Mouse (Mus musculus): ENCODE measurements around the gene Haus3. TPM values are rescaled to one million over a fixed set of nuclear protein-coding genes. Genes with fewer than 3 reads are reported as not detected.

Gene Haus3
- polyA plus RNA-seq, 1 experiment from 2014 or later: 9.6 TPM

DNA sequence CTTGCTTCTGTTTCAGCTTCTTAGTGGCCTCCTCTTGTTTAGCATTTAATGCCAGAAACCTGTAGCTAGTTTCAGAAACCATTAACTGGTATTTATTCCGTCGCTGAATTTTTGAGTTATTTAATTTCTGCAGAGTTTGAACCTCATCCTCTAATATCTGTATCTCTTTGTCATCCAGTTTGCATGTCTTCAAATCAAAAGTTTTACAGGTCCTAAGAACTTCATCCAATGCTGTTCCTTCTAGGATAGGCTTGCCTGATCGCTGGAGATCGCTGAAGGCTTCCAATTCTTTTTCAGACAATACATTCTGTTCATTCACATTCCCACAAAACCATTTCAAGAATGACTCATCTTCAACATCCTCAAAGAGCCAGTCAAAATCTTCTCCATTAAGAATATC lies 1.5 kb downstream of the Haus3 start:
- no peaks in the 10 kb centered on the region for H3K9me3 ChIP-seq (ENCODE audit: control insufficient read depth)
- no peak overlapping the region for H3K9ac ChIP-seq (ENCODE audit: low read depth, low read length)
- 78% methylated on average over 4 of the region's 4 CpGs for WGBS
- H3K4me2 ChIP-seq (replicated peaks; ENCODE audit: low read depth): no peak overlapping the region
- no peak overlapping the region for H3K27ac ChIP-seq (ENCODE audit: low read depth, low read length)
- no peaks in the 10 kb centered on the region; the same call in 1 of the 2 replicates for H3K4me1 ChIP-seq (replicated peaks; ENCODE audit: control insufficient read depth, insufficient read depth, low read length)
- ATAC-seq: no peak
- no peak for TF ChIP-seq CTCF (IDR thresholded peaks at IDR 0.05; ENCODE audit: low read depth)
- H3K36me3 ChIP-seq (ENCODE audit: control insufficient read depth, insufficient read depth): peaks cover 5% of the 10 kb centered on the region; the same call in 1 of the 2 replicates
- H3K4me3 ChIP-seq (ENCODE audit: low read depth, low read length): no peak overlapping the region
- no peaks in the 10 kb centered on the region for H3K27me3 ChIP-seq (replicated peaks; ENCODE audit: control insufficient read depth, insufficient read depth, low read length)

DNA sequence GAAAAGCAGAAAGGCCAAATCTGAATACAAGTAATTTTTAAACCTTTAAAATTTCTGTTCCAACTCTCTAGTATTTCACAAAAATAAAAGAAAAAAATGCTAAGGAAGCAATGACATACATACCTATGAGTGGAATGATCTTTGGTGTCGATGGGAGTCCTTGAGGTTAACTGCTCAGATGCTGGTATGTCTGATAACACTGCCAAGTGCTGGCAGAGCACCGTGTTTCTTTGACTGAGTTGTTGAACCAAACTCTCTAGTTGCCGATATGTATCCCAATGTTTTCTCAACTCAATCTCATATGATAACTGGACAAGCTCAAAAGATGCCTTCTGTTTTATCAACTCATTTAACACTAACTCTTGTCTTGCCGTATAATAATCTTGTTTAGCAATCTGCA lies 3.5 kb downstream of the Haus3 start:
- Histone ChIP-seq H3K4me1 (replicated peaks; ENCODE audit: control insufficient read depth, insufficient read depth, low read length) (no peaks in the 10 kb centered on the region; the same call in 1 of the 2 replicates), H3K27ac (ENCODE audit: low read depth, low read length) (no peak overlapping the region), H3K9ac (ENCODE audit: low read depth, low read length) (no peak overlapping the region), H3K4me3 (ENCODE audit: low read depth, low read length) (no peak overlapping the region), H3K4me2 (replicated peaks; ENCODE audit: low read depth) (no peak overlapping the region), H3K27me3 (replicated peaks; ENCODE audit: control insufficient read depth, insufficient read depth, low read length) (no peaks in the 10 kb centered on the region), H3K36me3 (ENCODE audit: control insufficient read depth, insufficient read depth) (no peaks in the 10 kb centered on the region), H3K9me3 (ENCODE audit: control insufficient read depth) (no peaks in the 10 kb centered on the region)
- TF ChIP-seq CTCF (IDR thresholded peaks at IDR 0.05; ENCODE audit: low read depth): no peak
- no peak for ATAC-seq
- whole genome bisulfite sequencing: 57% methylated on average over 4 of the region's 4 CpGs

DNA sequence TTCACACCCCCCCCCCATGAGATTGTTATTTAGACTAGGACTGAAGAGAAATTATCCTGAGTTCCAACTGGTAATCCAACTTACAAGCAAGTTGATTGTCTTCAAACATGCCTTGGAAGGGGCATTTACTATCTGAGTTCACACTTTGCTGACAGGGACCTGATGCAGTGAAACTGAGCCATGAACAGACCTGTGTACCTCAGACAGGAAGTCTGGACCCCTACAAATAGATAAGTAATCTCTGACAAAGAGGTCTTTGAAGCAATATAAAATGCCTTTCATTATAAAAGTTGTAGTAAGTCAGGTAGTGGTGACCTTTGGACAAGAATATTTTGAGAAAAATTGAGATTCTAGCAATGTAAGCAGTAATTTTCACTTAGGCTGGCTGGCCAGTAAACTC lies 20.9 kb downstream of the Haus3 start:
- Histone ChIP-seq H3K4me3 (ENCODE audit: low read depth, low read length) (no peak overlapping the region), H3K4me1 (replicated peaks; ENCODE audit: control insufficient read depth, insufficient read depth, low read length) (no peaks in the 10 kb centered on the region), H3K36me3 (ENCODE audit: control insufficient read depth, insufficient read depth) (no peaks in the 10 kb centered on the region), H3K27ac (ENCODE audit: low read depth, low read length) (no peak overlapping the region), H3K4me2 (replicated peaks; ENCODE audit: low read depth) (no peak overlapping the region), H3K9ac (ENCODE audit: low read depth, low read length) (no peak overlapping the region), H3K27me3 (replicated peaks; ENCODE audit: control insufficient read depth, insufficient read depth, low read length) (no peaks in the 10 kb centered on the region), H3K9me3 (ENCODE audit: control insufficient read depth) (no peaks in the 10 kb centered on the region)
- no peak for ATAC-seq
- no peak for TF ChIP-seq CTCF (IDR thresholded peaks at IDR 0.05; ENCODE audit: low read depth)

DNA sequence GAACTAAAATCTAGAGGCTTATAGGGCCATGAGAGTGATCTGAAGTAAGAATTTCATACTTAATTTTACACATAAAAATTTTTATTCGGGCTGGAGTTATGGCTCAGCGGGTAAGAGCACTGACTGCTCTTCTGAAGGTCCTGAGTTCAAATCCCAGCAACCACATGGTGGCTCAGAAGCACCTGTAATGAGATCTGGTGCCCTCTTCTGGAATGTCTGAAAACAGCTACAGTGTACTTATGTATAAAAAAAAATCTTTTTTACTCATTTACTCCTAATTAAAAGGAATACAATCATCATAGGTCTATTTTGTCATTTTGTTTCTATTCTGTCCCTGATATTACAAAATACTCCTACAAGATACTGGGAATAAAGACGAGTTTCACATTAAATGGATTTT lies 21.8 kb downstream of the Haus3 start:
- 92% methylated on average over 3 of the region's 3 CpGs for WGBS
- H3K4me1 ChIP-seq (replicated peaks; ENCODE audit: control insufficient read depth, insufficient read depth, low read length): no peaks in the 10 kb centered on the region
- no peak for ATAC-seq
- no peak for TF ChIP-seq CTCF (IDR thresholded peaks at IDR 0.05; ENCODE audit: low read depth)
- no peak overlapping the region for H3K9ac ChIP-seq (ENCODE audit: low read depth, low read length)
- H3K4me3 ChIP-seq (ENCODE audit: low read depth, low read length): no peak overlapping the region
- no peaks in the 10 kb centered on the region for H3K9me3 ChIP-seq (ENCODE audit: control insufficient read depth)
- no peaks in the 10 kb centered on the region for H3K27me3 ChIP-seq (replicated peaks; ENCODE audit: control insufficient read depth, insufficient read depth, low read length)
- no peaks in the 10 kb centered on the region for H3K36me3 ChIP-seq (ENCODE audit: control insufficient read depth, insufficient read depth)
- no peak overlapping the region for H3K27ac ChIP-seq (ENCODE audit: low read depth, low read length)
- no peak overlapping the region for H3K4me2 ChIP-seq (replicated peaks; ENCODE audit: low read depth)

DNA sequence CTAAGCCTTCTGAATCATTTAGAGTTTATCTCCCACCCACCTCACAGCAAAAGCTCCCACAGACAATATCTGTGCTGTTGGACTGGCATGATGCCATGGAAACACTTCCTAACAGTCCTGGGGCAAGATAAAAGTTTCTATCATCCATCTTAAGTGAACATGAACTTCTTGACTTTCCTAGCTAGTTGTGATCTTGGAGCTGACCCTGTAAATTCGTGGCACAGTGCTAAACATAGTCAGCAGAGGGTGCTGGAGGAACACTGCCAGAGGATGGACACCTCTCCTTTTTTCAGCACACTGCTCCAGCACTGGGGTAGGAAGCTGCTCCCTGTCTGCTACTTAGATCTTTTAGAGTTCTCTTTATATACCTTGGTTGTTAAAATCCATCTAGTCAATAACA lies 29.6 kb downstream of the Haus3 start:
- Histone ChIP-seq H3K4me2 (replicated peaks; ENCODE audit: low read depth) (no peak overlapping the region), H3K4me3 (ENCODE audit: low read depth, low read length) (no peak overlapping the region), H3K27ac (ENCODE audit: low read depth, low read length) (no peak overlapping the region), H3K9me3 (ENCODE audit: control insufficient read depth) (no peaks in the 10 kb centered on the region), H3K36me3 (ENCODE audit: control insufficient read depth, insufficient read depth) (no peaks in the 10 kb centered on the region), H3K9ac (ENCODE audit: low read depth, low read length) (no peak overlapping the region), H3K27me3 (replicated peaks; ENCODE audit: control insufficient read depth, insufficient read depth, low read length) (no peaks in the 10 kb centered on the region), H3K4me1 (replicated peaks; ENCODE audit: control insufficient read depth, insufficient read depth, low read length) (no peaks in the 10 kb centered on the region)
- 4% methylated on average over 1 of the region's 1 CpGs for WGBS
- ATAC-seq: no peak
- peak; percentile 85 for TF ChIP-seq CTCF (IDR thresholded peaks at IDR 0.05; ENCODE audit: low read depth)

DNA sequence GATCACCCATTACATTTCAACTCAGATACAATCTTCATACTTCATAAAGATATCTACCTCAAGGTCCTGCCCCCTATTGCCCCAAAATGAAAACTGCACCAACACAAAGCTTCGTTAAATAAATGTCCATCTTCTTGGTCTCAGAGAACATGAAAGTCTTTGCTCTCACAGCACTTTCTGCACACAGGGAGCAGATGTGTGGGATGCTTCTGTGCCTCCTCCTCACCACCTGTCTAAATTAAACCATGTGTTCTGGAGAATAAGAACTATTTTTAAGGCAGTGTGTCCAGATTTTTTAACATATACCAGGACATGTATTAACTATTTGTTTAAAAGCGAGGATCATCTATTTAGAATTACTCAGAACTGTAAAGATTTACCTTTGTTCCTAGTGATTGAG lies 36.6 kb downstream of the Haus3 start:
- Histone ChIP-seq H3K27me3 (replicated peaks; ENCODE audit: control insufficient read depth, insufficient read depth, low read length) (no peaks in the 10 kb centered on the region), H3K27ac (ENCODE audit: low read depth, low read length) (no peak overlapping the region), H3K4me1 (replicated peaks; ENCODE audit: control insufficient read depth, insufficient read depth, low read length) (no peaks in the 10 kb centered on the region), H3K4me3 (ENCODE audit: low read depth, low read length) (no peak overlapping the region), H3K9ac (ENCODE audit: low read depth, low read length) (no peak overlapping the region), H3K4me2 (replicated peaks; ENCODE audit: low read depth) (no peak overlapping the region), H3K36me3 (ENCODE audit: control insufficient read depth, insufficient read depth) (no peaks in the 10 kb centered on the region), H3K9me3 (ENCODE audit: control insufficient read depth) (no peaks in the 10 kb centered on the region)
- 73% methylated on average over 2 of the region's 2 CpGs for WGBS
- no peak for TF ChIP-seq CTCF (IDR thresholded peaks at IDR 0.05; ENCODE audit: low read depth)
- no peak for ATAC-seq

DNA sequence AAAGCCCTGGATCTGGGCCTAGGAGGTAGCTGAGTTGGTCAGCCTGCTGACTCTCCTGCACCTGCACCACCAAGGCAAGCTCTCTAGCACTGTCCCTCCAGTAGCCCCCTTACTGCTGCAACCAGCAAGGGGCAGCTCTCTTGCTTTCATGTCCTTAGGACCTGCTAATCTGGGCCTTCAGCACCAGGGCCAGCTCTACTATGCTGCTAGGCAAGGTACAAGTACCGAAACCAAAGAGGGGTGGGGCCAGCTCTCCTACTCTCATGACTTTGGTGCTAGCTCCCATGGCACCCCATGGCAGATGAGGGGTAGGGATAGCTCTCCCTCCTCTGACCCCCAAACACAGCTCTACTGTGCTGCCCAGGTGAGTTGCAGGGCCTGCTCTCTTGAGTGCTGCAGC lies 45.2 kb downstream of the Haus3 start:
- Histone ChIP-seq H3K36me3 (ENCODE audit: control insufficient read depth, insufficient read depth) (no peaks in the 10 kb centered on the region), H3K4me2 (replicated peaks; ENCODE audit: low read depth) (no peak overlapping the region), H3K9ac (ENCODE audit: low read depth, low read length) (no peak overlapping the region), H3K27ac (ENCODE audit: low read depth, low read length) (no peak overlapping the region), H3K9me3 (ENCODE audit: control insufficient read depth) (no peaks in the 10 kb centered on the region), H3K4me1 (replicated peaks; ENCODE audit: control insufficient read depth, insufficient read depth, low read length) (no peaks in the 10 kb centered on the region), H3K27me3 (replicated peaks; ENCODE audit: control insufficient read depth, insufficient read depth, low read length) (no peaks in the 10 kb centered on the region), H3K4me3 (ENCODE audit: low read depth, low read length) (no peak overlapping the region)
- no peak for TF ChIP-seq CTCF (IDR thresholded peaks at IDR 0.05; ENCODE audit: low read depth)
- 5% methylated on average over 1 of the region's 1 CpGs for WGBS
- ATAC-seq: no peak

Measured in intestine, postnatal 0 days (tissue).